Mouse (Mus musculus) granulocyte monocyte progenitor cell, adult 5-6 weeks (primary cell): ENCODE measurements at regions not wholly inside any gene's neighbourhood (a gene's known extent, or its start where the extent isn't known, plus 50 kb on each side); places are given as distances from the start of the nearest gene placed in this dataset.
A peak's percentile ranks its signal among the peaks of the same experiment; 100 is the strongest.

Experiments
- ATAC-seq: replicated peaks from 2 replicates; pipeline ENCODE4 v1.8.0; 2016; ENCODE audit warnings: mild to moderate bottlenecking, moderate TSS enrichment, inconsistent platforms; ENCODE audit not compliant: poor library complexity, severe bottlenecking

- ATAC-seq, result no peak
Observed at GRCm38 (mm10) chr15:27374517-27374916, 92.0 kb upstream of the Ank start.

DNA sequence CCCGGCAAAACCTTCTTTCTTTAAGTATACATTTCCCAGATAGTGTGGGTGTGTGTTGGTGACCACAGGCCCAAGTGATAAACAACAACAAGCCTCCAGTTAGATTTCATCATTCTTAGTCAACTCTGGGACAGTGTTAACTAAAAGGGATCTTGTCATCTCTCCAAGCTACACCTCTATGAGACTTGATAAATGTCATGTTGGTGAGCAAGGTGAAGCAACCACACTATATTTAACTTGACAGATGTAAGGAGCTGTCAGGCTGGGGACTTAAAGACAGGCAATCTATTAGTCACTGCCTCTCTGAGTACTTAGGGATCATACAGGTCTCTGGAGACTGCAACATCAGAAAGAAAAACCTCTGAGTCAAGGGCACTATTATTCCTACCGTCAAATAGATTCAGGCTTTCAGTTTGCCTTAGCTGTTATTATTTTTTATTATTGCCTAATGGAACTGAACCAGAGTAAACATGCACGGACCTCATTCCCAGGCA is 87.8 kb upstream of the Ank start:
- no peak for ATAC-seq

DNA sequence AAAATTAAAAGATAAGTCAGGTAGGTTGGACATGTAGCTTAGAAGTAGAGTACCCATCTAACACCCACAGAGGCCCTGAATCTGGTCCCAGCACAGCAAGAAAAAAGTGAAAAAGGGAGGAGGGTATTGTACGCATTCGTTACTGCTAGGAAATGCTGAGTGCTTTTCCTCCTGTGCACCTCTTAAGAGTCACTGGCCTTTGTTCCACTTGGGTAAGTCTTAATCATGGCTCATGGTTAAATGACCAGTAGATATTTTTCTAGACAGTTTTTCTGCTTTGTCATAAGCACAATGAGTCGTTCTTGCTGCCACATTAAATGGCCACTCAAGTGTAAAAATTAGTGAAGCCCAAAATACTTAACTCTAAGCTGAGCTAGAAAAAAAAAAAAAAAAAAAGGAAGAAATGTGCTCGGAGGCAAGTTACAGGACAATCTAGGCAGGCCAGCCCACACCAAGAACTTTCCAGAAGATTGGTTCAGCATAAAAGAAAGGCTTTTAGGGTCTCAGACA is 86.0 kb upstream of the Ank start:
- no peak for ATAC-seq

DNA sequence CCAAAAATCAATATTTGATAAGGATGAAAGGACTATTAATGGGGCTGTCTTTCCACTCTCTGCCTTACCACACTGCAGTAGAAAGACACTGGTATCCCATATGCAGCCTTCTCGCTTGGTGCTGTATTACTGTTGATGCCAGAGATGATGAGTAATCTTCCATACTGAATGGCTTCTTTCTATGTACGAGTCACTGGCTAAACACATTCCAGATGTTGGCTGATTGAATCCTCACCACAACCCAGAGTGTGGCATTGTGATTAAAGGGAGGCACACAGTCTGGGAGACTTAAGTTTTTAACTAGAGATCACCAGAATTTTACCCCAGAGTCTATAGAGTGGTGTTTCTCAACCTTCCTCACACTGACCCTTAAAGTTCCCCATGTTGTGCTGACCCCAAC is 84.9 kb upstream of the Ank start:
- ATAC-seq, result no peak

- ATAC-seq, result peak; percentile 98
Observed at GRCm38 (mm10) chr15:27390567-27390966, 75.9 kb upstream of the Ank start.

DNA sequence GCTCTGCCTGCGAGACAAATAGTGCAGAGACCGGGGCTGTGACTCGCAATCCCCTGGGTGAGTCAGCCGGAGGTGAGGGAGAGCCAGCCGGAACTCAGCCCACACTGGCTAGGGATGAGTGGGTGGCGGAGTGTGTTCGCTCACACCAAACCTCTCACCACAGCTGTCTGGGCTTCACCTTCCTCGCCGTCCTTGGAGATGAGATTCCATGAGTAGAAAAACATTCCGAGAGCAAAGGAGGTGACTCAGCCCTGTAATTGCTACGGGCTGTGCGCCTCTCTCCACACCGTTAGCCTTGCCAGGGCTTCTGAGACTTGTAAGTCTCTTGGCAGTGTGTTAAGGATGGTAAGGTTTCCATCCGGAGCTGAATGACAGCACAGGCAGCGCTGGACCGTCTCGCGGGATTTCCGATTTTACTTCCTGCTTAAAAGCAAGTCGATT is 60.7 kb upstream of the Ank start:
- ATAC-seq, result no peak

DNA sequence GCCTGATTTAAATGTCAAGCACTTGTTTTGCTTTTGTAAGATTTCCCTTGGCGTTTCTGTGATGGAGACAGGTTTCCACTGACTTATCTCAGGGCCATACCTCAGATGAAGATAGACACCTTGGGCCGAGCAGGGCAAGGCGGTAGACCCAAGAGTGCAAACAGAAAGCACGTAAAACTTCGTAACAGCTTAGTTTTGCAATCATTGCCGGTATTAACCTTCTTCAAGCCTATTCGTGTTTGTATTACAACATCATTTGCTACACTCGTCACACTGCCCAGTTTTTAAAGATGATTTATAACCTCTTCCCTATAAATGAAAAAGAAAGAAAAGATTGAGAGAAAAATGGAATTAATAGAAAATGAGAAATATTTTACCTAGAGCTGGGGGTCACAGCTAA is 56.6 kb upstream of the Ank start:
- ATAC-seq, result peak; percentile 56

GRCm38 (mm10) chr15:27412304-27412703 is 54.2 kb upstream of the Ank start:
- ATAC-seq, result no peak

DNA sequence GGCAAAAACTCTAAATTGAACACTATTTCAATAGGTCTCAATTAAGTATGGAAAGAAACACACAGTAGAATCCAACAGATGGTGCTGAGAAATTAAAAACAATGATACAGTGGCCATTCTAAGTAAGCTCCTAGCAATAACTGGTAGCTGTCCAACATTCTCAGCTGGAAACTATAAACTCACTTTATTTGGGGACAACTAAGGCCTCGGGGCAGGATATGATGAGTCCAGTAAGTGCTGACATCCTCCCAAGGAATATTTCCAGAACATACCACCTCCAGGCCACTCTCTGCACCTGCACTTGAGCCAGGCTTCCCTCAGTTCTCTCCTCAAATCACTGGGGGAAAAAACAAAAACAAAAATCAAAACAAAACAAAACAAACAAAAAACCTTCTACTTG is 53.7 kb upstream of the Ank start:
- ATAC-seq, result no peak

DNA sequence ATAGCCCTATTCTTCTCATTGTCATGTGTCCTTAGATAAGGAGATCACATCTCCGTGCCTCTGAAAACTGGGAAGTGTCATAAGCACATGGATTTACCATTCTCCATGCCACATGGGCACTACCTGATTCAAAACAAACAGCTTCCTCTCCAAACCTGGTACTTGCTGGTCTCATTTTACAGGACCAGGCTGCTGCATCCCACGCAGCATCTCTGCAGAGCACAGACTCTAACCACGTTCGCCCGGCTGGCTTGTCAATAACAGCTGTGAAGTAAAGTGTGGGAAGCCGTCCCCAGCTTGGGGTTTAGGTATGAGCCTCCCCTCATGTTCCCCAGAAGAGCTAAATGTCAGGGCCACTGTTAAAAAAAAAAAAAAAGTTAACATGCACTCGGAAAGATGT is 53.0 kb upstream of the Ank start:
- no peak for ATAC-seq

DNA sequence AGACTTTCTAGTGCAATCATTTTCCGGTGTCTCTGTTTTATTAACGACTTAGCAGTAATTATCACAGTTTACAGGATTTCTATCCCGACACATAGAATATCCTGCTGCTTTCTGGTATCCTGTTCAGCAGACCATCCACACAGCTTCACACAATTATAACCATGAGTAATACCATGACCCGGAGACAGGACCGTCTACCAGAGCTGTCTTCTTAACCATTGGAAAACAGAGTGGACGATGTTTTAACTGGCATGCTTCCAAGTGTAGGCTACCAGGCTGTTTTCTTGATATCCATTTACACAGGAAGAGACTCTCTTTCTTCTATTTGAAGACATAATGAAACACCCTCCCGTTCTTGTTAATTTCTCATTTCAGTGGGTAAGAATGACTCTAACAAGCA is 51.7 kb upstream of the Ank start:
- no peak for ATAC-seq
